Mouse (Mus musculus): ENCODE measurements at regions not wholly inside any gene's neighbourhood (a gene's known extent, or its start where the extent isn't known, plus 50 kb on each side); places are given as distances from the start of the nearest gene placed in this dataset.

- DNase-seq (ENCODE audit: extremely low spot score in 1 of 2, low spot score in 1 of 2), result no peak
These were observed 2912.9 kb upstream of the Lrrc6 start for GRCm38 (mm10) chr15:69413531-69414011.

GRCm38 (mm10) chr15:69389575-69389974 is 2888.9 kb upstream of the Lrrc6 start:
- DNase-seq (ENCODE audit: extremely low spot score in 1 of 2, low spot score in 1 of 2), result no peak

- DNase-seq (ENCODE audit: extremely low spot score in 1 of 2, low spot score in 1 of 2), result peak; percentile 23 to 27
These were observed 2886.8 kb upstream of the Lrrc6 start for GRCm38 (mm10) chr15:69387466-69387865.

GRCm38 (mm10) chr15:69365440-69365839 is 2864.7 kb upstream of the Lrrc6 start:
- no peak for DNase-seq (ENCODE audit: extremely low spot score in 1 of 2, low spot score in 1 of 2)

- DNase-seq (ENCODE audit: extremely low spot score in 1 of 2, low spot score in 1 of 2), result no peak
These were observed 2849.5 kb upstream of the Lrrc6 start for GRCm38 (mm10) chr15:69350053-69350739.

GRCm38 (mm10) chr15:69346065-69346464 is 2845.4 kb upstream of the Lrrc6 start:
- DNase-seq (ENCODE audit: extremely low spot score in 1 of 2, low spot score in 1 of 2), result no peak

GRCm38 (mm10) chr15:69342759-69343158 is 2842.0 kb upstream of the Lrrc6 start:
- no peak for DNase-seq (ENCODE audit: extremely low spot score in 1 of 2, low spot score in 1 of 2)

GRCm38 (mm10) chr15:69336491-69336890 is 2835.8 kb upstream of the Lrrc6 start:
- DNase-seq (ENCODE audit: extremely low spot score in 1 of 2, low spot score in 1 of 2), result no peak

GRCm38 (mm10) chr15:69326537-69326936 is 2825.8 kb upstream of the Lrrc6 start:
- no peak for DNase-seq (ENCODE audit: extremely low spot score in 1 of 2, low spot score in 1 of 2)

GRCm38 (mm10) chr15:69303100-69303499 is 2802.4 kb upstream of the Lrrc6 start:
- no peak for DNase-seq (ENCODE audit: extremely low spot score in 1 of 2, low spot score in 1 of 2)

GRCm38 (mm10) chr15:69291273-69291672 is 2790.6 kb upstream of the Lrrc6 start:
- DNase-seq (ENCODE audit: extremely low spot score in 1 of 2, low spot score in 1 of 2), result no peak

- no peak for DNase-seq (ENCODE audit: extremely low spot score in 1 of 2, low spot score in 1 of 2)
These were observed 2775.0 kb upstream of the Lrrc6 start for GRCm38 (mm10) chr15:69275546-69276255.

- DNase-seq (ENCODE audit: extremely low spot score in 1 of 2, low spot score in 1 of 2), result no peak
These were observed 2773.6 kb upstream of the Lrrc6 start for GRCm38 (mm10) chr15:69274225-69274766.

GRCm38 (mm10) chr15:69273518-69273917 is 2772.8 kb upstream of the Lrrc6 start:
- no peak for DNase-seq (ENCODE audit: extremely low spot score in 1 of 2, low spot score in 1 of 2)

- DNase-seq (ENCODE audit: extremely low spot score in 1 of 2, low spot score in 1 of 2), result no peak
These were observed 2761.2 kb upstream of the Lrrc6 start for GRCm38 (mm10) chr15:69261940-69262339.

- no peak for DNase-seq (ENCODE audit: extremely low spot score in 1 of 2, low spot score in 1 of 2)
These were observed 2756.6 kb upstream of the Lrrc6 start for GRCm38 (mm10) chr15:69257161-69257778.

GRCm38 (mm10) chr15:69253698-69254097 is 2753.0 kb upstream of the Lrrc6 start:
- no peak for DNase-seq (ENCODE audit: extremely low spot score in 1 of 2, low spot score in 1 of 2)

GRCm38 (mm10) chr15:69252095-69252494 is 2751.4 kb upstream of the Lrrc6 start:
- no peak for DNase-seq (ENCODE audit: extremely low spot score in 1 of 2, low spot score in 1 of 2)

GRCm38 (mm10) chr15:69246190-69246966 is 2745.7 kb upstream of the Lrrc6 start:
- peak in 1 of 2 experiments; percentile 34 for DNase-seq (ENCODE audit: extremely low spot score in 1 of 2, low spot score in 1 of 2)

- no peak for DNase-seq (ENCODE audit: extremely low spot score in 1 of 2, low spot score in 1 of 2)
These were observed 2734.6 kb upstream of the Lrrc6 start for GRCm38 (mm10) chr15:69235271-69235670.

All from layer of hippocampus, postnatal 25 days (tissue).